Mouse (Mus musculus) forebrain, embryonic 15.5 days (tissue): ENCODE data around the gene Aph1a. TPM values are rescaled to one million over a fixed set of nuclear protein-coding genes. Genes with fewer than 3 reads are reported as not detected.
"Not testable (repeated sequence)": the region's sequence is repeated elsewhere in the genome, so short reads cannot be mapped to it uniquely, and the experiment has no call there.

Source experiments
- ATAC-seq: fragments of 200-750 bp; cut with Nextera tagmentation; replicated peaks from 2 replicates; pipeline ENCODE4 v1.8.0; 2017; ENCODE audit warnings: mild to moderate bottlenecking, moderate TSS enrichment, moderate library complexity
- H3K27ac ChIP-seq: fragments of 300-500 bp; sonication (generic); replicated peaks from 2 replicates; pipeline ENCODE4 v1.5.1; 2015; ENCODE audit warnings: mild to moderate bottlenecking, inconsistent platforms
- H3K27me3 ChIP-seq: fragments of 300-500 bp; sonication (generic); 2 replicates; pipeline ENCODE4 v1.6.1; 2015; ENCODE audit warnings: inconsistent platforms
- H3K36me3 ChIP-seq: fragments of 300-500 bp; sonication (generic); 2 replicates; pipeline ENCODE4 v1.6.1; 2015; ENCODE audit warnings: mild to moderate bottlenecking, inconsistent platforms
- H3K4me1 ChIP-seq: fragments of 300-500 bp; sonication (generic); 2 replicates; pipeline ENCODE4 v1.6.1; 2015; ENCODE audit warnings: inconsistent platforms
- H3K4me2 ChIP-seq: fragments of 300-500 bp; sonication (generic); replicated peaks from 2 replicates; pipeline ENCODE4 v1.6.1; 2015; ENCODE audit warnings: mild to moderate bottlenecking, inconsistent platforms
- H3K4me3 ChIP-seq: fragments of 300-500 bp; sonication (generic); 2 replicates; pipeline ENCODE4 v1.5.1; 2015; ENCODE audit warnings: mild to moderate bottlenecking, inconsistent platforms
- H3K9ac ChIP-seq: fragments of 300-500 bp; sonication (generic); replicated peaks from 2 replicates; pipeline ENCODE4 v1.6.1; 2015; ENCODE audit warnings: mild to moderate bottlenecking, inconsistent platforms
- H3K9me3 ChIP-seq: fragments of 300-500 bp; sonication (generic); 2 replicates; pipeline ENCODE4 v1.6.1; 2016; ENCODE audit warnings: inconsistent platforms
- WGBS: fragments of 180-500 bp; shearing (Covaris S2); methylation state at CpG from one replicate; pipeline ENCODE4 v1.1.7; 2015; ENCODE audit warnings: mixed read lengths; 5-methylcytosine and 5-hydroxymethylcytosine counted together
- polyA plus RNA-seq: library from polyadenylated mRNA; unstranded; fragments of >200 nt; fragmentation: Nextera tagmentation; extraction: Ambion mirVana; gene quantifications from 2 replicates; pipeline ENCODE4 v1.2.1, GENCODE M21; 2015

Gene Aph1a
- polyA plus RNA-seq, 1 experiment from 2014 or later: 39.8 TPM

- ATAC-seq: peak; percentile 33
Measured at GRCm38 (mm10) chr3:95904568-95904967, 10.8 kb downstream of the Aph1a start, which contains the start of gene Car14. Gene Car14, minus strand, starts transcription at chr3:95904691.

GRCm38 (mm10) chr3:95905146-95905939 is 11.6 kb downstream of the Aph1a start:
- peaks cover 32% of the 10 kb centered on the region for H3K4me1 ChIP-seq
- WGBS: 0% methylated on average over 18 of the region's 18 CpGs
- H3K36me3 ChIP-seq: no peaks in the 10 kb centered on the region
- peak overlapping the region; percentile 37 for H3K4me3 ChIP-seq
- peaks cover 5% of the 10 kb centered on the region; the same call in 1 of the 2 replicates for H3K27me3 ChIP-seq
- H3K27ac ChIP-seq: 0 out of 2 replicates have a peak overlapping the region, but pooled peaks have one; percentile 12
- no peaks in the 10 kb centered on the region for H3K9me3 ChIP-seq
- H3K9ac ChIP-seq: peak overlapping the region; percentile 34
- peak; percentile 39 for ATAC-seq
- peak overlapping the region; percentile 66 for H3K4me2 ChIP-seq

More at GRCm38 (mm10) chr3:95904568-95904967, 10.8 kb downstream of the Aph1a start, which contains the start of gene Car14:
- WGBS: under 1% methylated on average over 15 of the region's 15 CpGs
- H3K4me2 ChIP-seq: peak within 1 kb of the TSS; percentile 66
- H3K9ac ChIP-seq: peak within 1 kb of the TSS; percentile 34
- H3K27me3 ChIP-seq: peaks cover 5% of the 10 kb centered on the region; the same call in 1 of the 2 replicates
- H3K36me3 ChIP-seq: no peaks in the 10 kb centered on the region
- peak within 1 kb of the TSS; percentile 37 for H3K4me3 ChIP-seq
- H3K27ac ChIP-seq: 0 out of 2 replicates have a peak within 1 kb of the TSS, but pooled peaks have one; percentile 12
- peaks cover 32% of the 10 kb centered on the region for H3K4me1 ChIP-seq
- H3K9me3 ChIP-seq: no peaks in the 10 kb centered on the region

GRCm38 (mm10) chr3:95905940-95906492 is 12.2 kb downstream of the Aph1a start:
- ATAC-seq: no peak

GRCm38 (mm10) chr3:95906860-95907259 is 13.1 kb downstream of the Aph1a start:
- H3K27me3 ChIP-seq: peaks cover 5% of the 10 kb centered on the region; the same call in 1 of the 2 replicates
- peaks cover 32% of the 10 kb centered on the region for H3K4me1 ChIP-seq
- no peak for ATAC-seq
- peak overlapping the region; percentile 15 for H3K4me3 ChIP-seq
- no peaks in the 10 kb centered on the region for H3K36me3 ChIP-seq
- H3K9me3 ChIP-seq: no peaks in the 10 kb centered on the region
- no peak overlapping the region for H3K9ac ChIP-seq
- under 1% methylated on average over 12 of the region's 12 CpGs for WGBS
- H3K27ac ChIP-seq: no peak overlapping the region
- H3K4me2 ChIP-seq: peak overlapping the region; percentile 66

More at GRCm38 (mm10) chr3:95905940-95906492, 12.2 kb downstream of the Aph1a start:
- H3K4me2 ChIP-seq: peak overlapping the region; percentile 66
- under 1% methylated on average over 12 of the region's 12 CpGs for WGBS
- peak overlapping the region; percentile 37 for H3K4me3 ChIP-seq
- H3K9ac ChIP-seq: no peak overlapping the region
- no peaks in the 10 kb centered on the region for H3K9me3 ChIP-seq
- H3K4me1 ChIP-seq: peaks cover 32% of the 10 kb centered on the region
- no peak overlapping the region for H3K27ac ChIP-seq
- no peaks in the 10 kb centered on the region for H3K36me3 ChIP-seq
- peaks cover 5% of the 10 kb centered on the region; the same call in 1 of the 2 replicates for H3K27me3 ChIP-seq

GRCm38 (mm10) chr3:95907613-95908012 is 13.8 kb downstream of the Aph1a start:
- no peaks in the 10 kb centered on the region for H3K36me3 ChIP-seq
- no peaks in the 10 kb centered on the region for H3K9me3 ChIP-seq
- ATAC-seq: no peak
- no peak overlapping the region for H3K27ac ChIP-seq
- WGBS: 37% methylated on average over 4 of the region's 4 CpGs
- H3K27me3 ChIP-seq: peaks cover 5% of the 10 kb centered on the region; the same call in 1 of the 2 replicates
- no peak overlapping the region for H3K4me2 ChIP-seq
- no peak overlapping the region for H3K4me3 ChIP-seq
- H3K9ac ChIP-seq: no peak overlapping the region
- peaks cover 32% of the 10 kb centered on the region for H3K4me1 ChIP-seq

GRCm38 (mm10) chr3:95914706-95915105 is 20.9 kb downstream of the Aph1a start:
- 93% methylated on average over 4 of the region's 4 CpGs for WGBS
- ATAC-seq: no peak
- H3K27ac ChIP-seq: no peak overlapping the region
- no peak overlapping the region for H3K9ac ChIP-seq
- no peaks in the 10 kb centered on the region for H3K9me3 ChIP-seq
- H3K4me2 ChIP-seq: no peak overlapping the region
- H3K4me1 ChIP-seq: no peaks in the 10 kb centered on the region
- H3K4me3 ChIP-seq: no peak overlapping the region
- no peaks in the 10 kb centered on the region for H3K36me3 ChIP-seq
- H3K27me3 ChIP-seq: no peaks in the 10 kb centered on the region

- ATAC-seq: no peak
Measured at GRCm38 (mm10) chr3:95916760-95917159, 23.0 kb downstream of the Aph1a start.

GRCm38 (mm10) chr3:95920532-95920931 is 26.8 kb downstream of the Aph1a start:
- not testable (repeated sequence) for H3K4me2 ChIP-seq, H3K36me3 ChIP-seq, H3K9ac ChIP-seq, H3K27me3 ChIP-seq, H3K9me3 ChIP-seq, ATAC-seq, H3K4me1 ChIP-seq, H3K4me3 ChIP-seq, H3K27ac ChIP-seq
- 65% methylated on average over 2 of the region's 2 CpGs for WGBS

More at GRCm38 (mm10) chr3:95916760-95917159, 23.0 kb downstream of the Aph1a start:
- H3K36me3 ChIP-seq: no peaks in the 10 kb centered on the region
- no peak overlapping the region for H3K27ac ChIP-seq
- no peak overlapping the region for H3K9ac ChIP-seq
- no peaks in the 10 kb centered on the region for H3K4me1 ChIP-seq
- no peaks in the 10 kb centered on the region for H3K9me3 ChIP-seq
- H3K4me3 ChIP-seq: no peak overlapping the region
- WGBS: 79% methylated on average over 7 of the region's 7 CpGs
- no peaks in the 10 kb centered on the region for H3K27me3 ChIP-seq
- H3K4me2 ChIP-seq: no peak overlapping the region

GRCm38 (mm10) chr3:95923429-95923828 is 29.7 kb downstream of the Aph1a start:
- not testable (repeated sequence) for H3K4me3 ChIP-seq, H3K9ac ChIP-seq, H3K36me3 ChIP-seq, H3K4me1 ChIP-seq, ATAC-seq, H3K27ac ChIP-seq, H3K27me3 ChIP-seq, H3K9me3 ChIP-seq, H3K4me2 ChIP-seq
- 94% methylated on average over 7 of the region's 7 CpGs for WGBS

GRCm38 (mm10) chr3:95924185-95924584 is 30.4 kb downstream of the Aph1a start:
- H3K27ac ChIP-seq: no peak overlapping the region
- no peaks in the 10 kb centered on the region for H3K9me3 ChIP-seq
- peaks cover 4% of the 10 kb centered on the region; the same call in 1 of the 2 replicates for H3K4me1 ChIP-seq
- H3K4me3 ChIP-seq: no peak overlapping the region
- no peak for ATAC-seq
- no peaks in the 10 kb centered on the region for H3K36me3 ChIP-seq
- H3K4me2 ChIP-seq: no peak overlapping the region
- WGBS: 83% methylated on average over 4 of the region's 4 CpGs
- no peak overlapping the region for H3K9ac ChIP-seq
- no peaks in the 10 kb centered on the region for H3K27me3 ChIP-seq

GRCm38 (mm10) chr3:95925087-95925486 is 31.3 kb downstream of the Aph1a start:
- H3K4me2 ChIP-seq: no peak overlapping the region
- H3K27ac ChIP-seq: no peak overlapping the region
- ATAC-seq: no peak
- H3K4me1 ChIP-seq: peaks cover 5% of the 10 kb centered on the region; the same call in 1 of the 2 replicates
- no peak overlapping the region for H3K4me3 ChIP-seq
- H3K9ac ChIP-seq: no peak overlapping the region
- H3K36me3 ChIP-seq: no peaks in the 10 kb centered on the region
- WGBS: 82% methylated on average over 5 of the region's 5 CpGs
- H3K9me3 ChIP-seq: no peaks in the 10 kb centered on the region
- H3K27me3 ChIP-seq: no peaks in the 10 kb centered on the region

GRCm38 (mm10) chr3:95928261-95928657 is 34.5 kb downstream of the Aph1a start:
- Histone ChIP-seq H3K4me3 (peak overlapping the region; percentile 78), H3K4me1 (peaks cover 22% of the 10 kb centered on the region), H3K9ac (peak overlapping the region; percentile 40; the same call in 1 of the 2 replicates), H3K36me3 (no peaks in the 10 kb centered on the region), H3K9me3 (no peaks in the 10 kb centered on the region), H3K4me2 (peak overlapping the region; percentile 59), H3K27ac (peak overlapping the region; percentile 68), H3K27me3 (no peaks in the 10 kb centered on the region)
- no peak for ATAC-seq
- 77% methylated on average over 6 of the region's 6 CpGs for WGBS
